Mouse (Mus musculus) fat pad, adult 2 months (tissue): ENCODE results near the gene Gm14408.
"Not testable (repeated sequence)": the region's sequence is repeated elsewhere in the genome, so short reads cannot be mapped to it uniquely, and the experiment has no call there.

Experiments
- DNase-seq: peaks from one replicate; pipeline ENCODE4 v3.0.0-alpha.2; 2011; ENCODE audit warnings: low read depth, low spot score; ENCODE audit errors: extremely low read depth

Gene Gm14408

GRCm38 (mm10) chr2:176830840-176831239 is at the start of gene Gm14408:
TSS of gene Gm14408 (plus strand) at chr2:176831140.
- not testable (repeated sequence) for DNase-seq

- DNase-seq, result not testable (repeated sequence)
These were observed 32.6 kb upstream of the Gm14408 start, which contains the start of gene Gm14295 for GRCm38 (mm10) chr2:176798312-176798711. TSS of gene Gm14295 (plus strand) at chr2:176798612.

- not testable (repeated sequence) for DNase-seq
These were observed 32.2 kb upstream of the Gm14408 start for GRCm38 (mm10) chr2:176798785-176799184.
